Mouse (Mus musculus) E14TG2a.4 (cell line): ENCODE data around the gene Cox8a.

ENCODE experiments used
- CTCF ChIP-seq: conservative IDR thresholded peaks from 2 replicates; pipeline ENCODE4 v1.5.1; 2014; ENCODE audit warnings: low read length
- NANOG ChIP-seq: IDR thresholded peaks from 2 replicates; pipeline ENCODE4 v1.6.1; 2014; ENCODE audit warnings: borderline replicate concordance, low read length, mixed read lengths

DNA sequence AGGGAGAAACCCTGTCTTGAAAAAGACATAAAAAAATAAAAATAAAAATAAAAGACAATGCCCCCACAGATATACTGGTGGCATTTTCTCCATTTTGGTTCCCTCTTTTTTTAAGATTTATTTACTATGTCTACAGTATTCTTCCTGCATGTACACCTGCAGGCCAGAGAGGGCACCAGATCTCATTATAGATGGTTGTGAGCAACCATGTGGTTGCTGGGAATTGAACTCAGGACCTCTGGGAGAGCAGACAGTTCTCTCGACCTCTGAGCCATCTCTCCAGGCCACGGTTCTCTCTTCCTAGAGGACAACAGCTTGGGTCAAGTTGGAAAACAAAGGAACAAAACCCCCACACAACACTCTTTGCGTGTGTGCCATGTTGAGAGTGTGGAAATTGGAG, 44.5 kb upstream of the Cox8a start:
- TF ChIP-seq CTCF: no peak; the same call in none of the 2 replicates
- no peak for TF ChIP-seq NANOG
